Mouse (Mus musculus) ES-E14 (cell line): ENCODE measurements around the gene Tmppe.

Experiments
- CHD2 ChIP-seq: IDR thresholded peaks from 2 replicates; pipeline ENCODE4 v1.6.1; 2014; ENCODE audit warnings: mild to moderate bottlenecking, low read depth, low read length, inconsistent platforms
- ZNF384 ChIP-seq: IDR thresholded peaks from 2 replicates; pipeline ENCODE4 v1.6.1; 2012; ENCODE audit warnings: low read depth, low read length, inconsistent platforms

GRCm38 (mm10) chr9:114425576-114425975, 24.7 kb downstream of the Tmppe start:
- TF ChIP-seq ZNF384 (no peak), CHD2 (no peak)
